Mouse (Mus musculus): ENCODE data around the gene Zfp94.
A peak's percentile ranks its signal among the peaks of the same experiment; 100 is the strongest.

Zfp94 gene

DNA sequence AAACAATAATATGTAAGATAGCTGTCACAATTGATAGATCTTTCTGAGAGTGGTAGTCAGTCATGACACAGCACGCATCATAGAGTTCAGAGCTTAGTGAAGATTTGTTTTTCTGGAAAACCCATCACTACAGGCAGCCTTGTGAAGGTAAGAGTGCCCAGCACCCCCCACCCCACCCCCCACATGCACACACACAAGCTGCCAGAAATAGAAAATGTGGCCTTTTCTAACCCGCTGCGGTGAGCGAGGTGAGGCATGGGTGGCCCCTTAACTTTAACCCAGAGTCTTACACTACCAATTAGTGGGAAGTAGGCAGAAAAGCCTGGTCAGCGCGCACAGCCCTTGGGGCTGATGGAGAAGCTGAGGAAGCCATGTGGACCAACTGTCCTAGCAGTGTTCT lies 45.3 kb downstream of the Zfp94 start:
- no peak for DNase-seq (ENCODE audit: low spot score)

GRCm38 (mm10) chr7:24270288-24270672 lies 46.2 kb downstream of the Zfp94 start, which contains the start of gene Zfp93:
TSS of gene Zfp93 (plus strand) at chr7:24270420.
- DNase-seq (ENCODE audit: low spot score) = peak; percentile 92

GRCm38 (mm10) chr7:24269667-24270287 lies 46.7 kb downstream of the Zfp94 start:
- no peak for DNase-seq (ENCODE audit: low spot score)

DNA sequence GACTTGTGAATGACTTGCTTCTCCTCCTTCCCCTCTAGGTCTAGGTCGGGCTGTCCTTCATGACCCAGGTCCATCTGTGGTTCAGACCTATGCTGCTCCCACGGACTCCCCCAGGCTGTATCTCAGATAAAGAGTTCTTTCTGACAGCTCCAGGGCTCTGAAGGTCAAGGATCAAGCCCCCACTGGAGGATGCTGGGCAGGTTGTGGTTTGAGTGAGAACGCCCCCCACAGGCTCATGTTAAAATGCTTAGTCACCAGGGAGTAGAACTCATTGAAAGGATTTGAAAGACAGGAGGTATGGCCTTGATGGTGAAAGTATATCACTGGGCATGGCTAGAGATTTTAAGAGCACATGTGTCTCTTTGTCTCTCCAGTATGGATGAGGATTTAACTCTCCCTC lies 47.2 kb downstream of the Zfp94 start:
- no peak for DNase-seq (ENCODE audit: low spot score)

GRCm38 (mm10) chr7:24268176-24269155 lies 48.0 kb downstream of the Zfp94 start:
- DNase-seq (ENCODE audit: low spot score) = peak; percentile 43

DNA sequence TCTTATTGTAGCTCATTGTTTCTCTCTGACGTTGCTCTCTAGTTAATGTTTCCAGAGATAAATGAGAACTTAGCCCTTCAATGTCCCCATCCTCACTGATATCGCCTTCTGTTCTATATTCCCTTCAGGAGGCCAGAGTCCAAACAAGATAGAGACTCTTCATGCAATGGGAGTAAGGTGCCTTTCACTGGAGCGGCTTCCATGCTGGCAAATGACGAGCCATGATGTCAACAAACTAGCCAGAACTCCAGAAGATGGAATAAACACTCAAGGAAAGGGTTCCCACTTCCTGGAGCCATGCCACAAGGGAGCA lies 56.5 kb downstream of the Zfp94 start:
- no peak for DNase-seq (ENCODE audit: low spot score)

DNA sequence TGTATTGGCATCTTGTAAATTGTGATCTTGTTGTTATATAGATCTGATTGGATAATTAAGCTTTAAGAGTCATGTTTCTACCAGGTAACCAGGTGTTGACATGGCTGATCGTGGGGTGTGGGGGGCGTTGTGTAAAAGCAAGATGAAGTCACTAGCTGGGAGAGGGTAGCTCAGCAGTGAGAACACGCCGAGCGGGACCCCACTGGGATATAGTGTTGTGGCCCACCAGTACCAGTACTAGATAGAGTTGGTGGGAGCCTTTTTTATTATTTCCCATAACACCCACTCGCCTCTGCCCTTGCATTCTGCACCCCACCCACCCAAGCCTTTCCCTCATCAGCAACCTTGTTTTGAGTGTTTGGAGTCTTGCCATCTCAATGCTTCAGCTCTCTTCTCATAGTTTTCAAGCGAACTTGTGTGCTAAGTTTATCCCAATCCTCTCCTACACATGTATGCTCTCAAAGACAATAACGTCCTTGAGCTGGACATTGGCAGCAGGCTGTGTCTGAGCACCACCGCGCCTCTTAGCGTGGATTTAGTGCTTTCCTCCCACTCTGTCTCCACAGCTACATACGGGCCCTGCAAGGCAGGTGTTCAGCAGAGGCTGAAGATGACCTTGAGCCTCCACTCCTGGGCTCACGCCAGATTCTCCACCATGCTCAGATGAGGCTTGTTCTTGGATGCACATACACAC lies 57.0 kb downstream of the Zfp94 start:
- no peak for DNase-seq (ENCODE audit: low spot score)

DNA sequence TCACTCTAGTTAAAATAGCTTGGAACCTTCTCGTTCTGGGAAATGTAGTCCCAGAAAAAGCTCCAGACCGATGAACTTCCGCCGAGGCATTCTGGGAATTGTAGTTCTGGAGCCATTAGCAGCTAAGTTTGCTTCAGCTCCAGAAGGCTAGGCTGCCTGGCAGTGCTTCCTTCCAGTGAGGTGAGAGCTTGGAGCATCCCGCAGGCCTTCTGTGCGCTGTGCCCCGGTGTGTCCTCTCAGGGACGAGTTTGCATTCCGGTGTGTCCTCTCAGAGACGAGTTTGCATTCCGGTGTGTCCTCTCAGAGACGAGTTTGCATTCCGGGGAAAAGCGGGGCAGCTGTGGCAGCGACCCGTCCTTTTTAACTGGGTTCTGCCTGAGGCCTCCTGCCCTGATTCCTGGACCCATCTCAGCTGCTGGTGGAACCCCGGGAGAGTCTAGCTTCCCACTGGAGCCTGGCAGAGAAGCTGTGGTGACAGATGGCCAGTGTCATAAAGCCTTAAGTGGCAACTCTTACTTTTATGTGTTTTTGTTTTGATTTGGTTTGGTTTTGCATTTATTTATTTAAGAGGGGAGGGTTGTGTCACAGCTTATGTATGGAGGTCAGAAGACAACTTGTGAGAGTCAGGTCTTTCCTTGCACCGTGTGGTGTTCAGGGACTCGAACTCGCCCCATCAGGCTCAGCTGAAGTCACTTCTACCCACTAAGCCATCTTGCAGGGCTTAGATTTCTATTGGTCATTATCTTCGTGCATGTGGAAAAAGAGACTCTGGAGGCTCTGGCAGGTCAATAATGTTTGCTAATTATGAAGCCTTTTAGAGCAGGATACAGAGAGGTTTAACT lies 61.6 kb downstream of the Zfp94 start, which contains the start of gene Zfp108:
TSS of gene Zfp108 (plus strand) at position 162 of the 842 bp plus-strand sequence.
- DNase-seq (ENCODE audit: low spot score) = peak; percentile 67

GRCm38 (mm10) chr7:24253779-24254615 lies 62.5 kb downstream of the Zfp94 start:
- DNase-seq (ENCODE audit: low spot score) = no peak
